Mouse (Mus musculus): ENCODE results near the gene Ccdc62. TPM values are rescaled to one million over a fixed set of nuclear protein-coding genes. Genes with fewer than 3 reads are reported as not detected.

The Ccdc62 gene
- 3.0 and 4.9 TPM in 2 replicates for polyA plus RNA-seq (2015; fragmentation: Nextera tagmentation; extraction: Ambion mirVana)

GRCm38 (mm10) chr5:123930508-123930989 is at the start of gene Ccdc62:
TSS of gene Ccdc62 (plus strand) at chr5:123930679.
- no peaks in the 10 kb centered on the region for H3K27me3 ChIP-seq (replicated peaks; ENCODE audit: control insufficient read depth, insufficient read depth, low read length)
- H3K9ac ChIP-seq (replicated peaks; ENCODE audit: low read depth, low read length) = peak within 1 kb of the TSS; percentile 97
- WGBS = under 1% methylated on average over 56 of the region's 56 CpGs
- H3K36me3 ChIP-seq (ENCODE audit: control insufficient read depth, insufficient read depth) = peaks cover 18% of the 10 kb centered on the region
- H3K4me1 ChIP-seq (replicated peaks; ENCODE audit: control insufficient read depth, insufficient read depth, low read length) = peaks cover 8% of the 10 kb centered on the region
- peak within 1 kb of the TSS; percentile 76 for H3K4me3 ChIP-seq (replicated peaks; ENCODE audit: low read length)
- no peaks in the 10 kb centered on the region for H3K9me3 ChIP-seq (ENCODE audit: control insufficient read depth, low read length)
- peak within 1 kb of the TSS; percentile 90 for H3K27ac ChIP-seq (ENCODE audit: low read length)
- peak; percentile 99 for ATAC-seq
- H3K4me2 ChIP-seq (ENCODE audit: low read length) = peak within 1 kb of the TSS; percentile 86

- 81% methylated on average over 14 of the region's 14 CpGs for WGBS
- Histone ChIP-seq H3K4me3 (replicated peaks; ENCODE audit: low read length) (no peak overlapping the region), H3K4me2 (ENCODE audit: low read length) (no peak overlapping the region), H3K27ac (ENCODE audit: low read length) (no peak overlapping the region), H3K9ac (replicated peaks; ENCODE audit: low read depth, low read length) (no peak overlapping the region), H3K9me3 (ENCODE audit: control insufficient read depth, low read length) (no peaks in the 10 kb centered on the region), H3K27me3 (replicated peaks; ENCODE audit: control insufficient read depth, insufficient read depth, low read length) (no peaks in the 10 kb centered on the region), H3K4me1 (replicated peaks; ENCODE audit: control insufficient read depth, insufficient read depth, low read length) (no peaks in the 10 kb centered on the region), H3K36me3 (ENCODE audit: control insufficient read depth, insufficient read depth) (no peaks in the 10 kb centered on the region)
- ATAC-seq = no peak
Observed at GRCm38 (mm10) chr5:123880778-123881177, 49.7 kb upstream of the Ccdc62 start.

GRCm38 (mm10) chr5:123883891-123884290 is 46.6 kb upstream of the Ccdc62 start:
- Histone ChIP-seq H3K4me2 (ENCODE audit: low read length) (no peak overlapping the region), H3K36me3 (ENCODE audit: control insufficient read depth, insufficient read depth) (no peaks in the 10 kb centered on the region), H3K9me3 (ENCODE audit: control insufficient read depth, low read length) (no peaks in the 10 kb centered on the region), H3K4me1 (replicated peaks; ENCODE audit: control insufficient read depth, insufficient read depth, low read length) (no peaks in the 10 kb centered on the region), H3K27me3 (replicated peaks; ENCODE audit: control insufficient read depth, insufficient read depth, low read length) (no peaks in the 10 kb centered on the region), H3K4me3 (replicated peaks; ENCODE audit: low read length) (no peak overlapping the region), H3K9ac (replicated peaks; ENCODE audit: low read depth, low read length) (no peak overlapping the region), H3K27ac (ENCODE audit: low read length) (no peak overlapping the region)
- WGBS = 80% methylated on average over 7 of the region's 7 CpGs
- no peak for ATAC-seq

DNA sequence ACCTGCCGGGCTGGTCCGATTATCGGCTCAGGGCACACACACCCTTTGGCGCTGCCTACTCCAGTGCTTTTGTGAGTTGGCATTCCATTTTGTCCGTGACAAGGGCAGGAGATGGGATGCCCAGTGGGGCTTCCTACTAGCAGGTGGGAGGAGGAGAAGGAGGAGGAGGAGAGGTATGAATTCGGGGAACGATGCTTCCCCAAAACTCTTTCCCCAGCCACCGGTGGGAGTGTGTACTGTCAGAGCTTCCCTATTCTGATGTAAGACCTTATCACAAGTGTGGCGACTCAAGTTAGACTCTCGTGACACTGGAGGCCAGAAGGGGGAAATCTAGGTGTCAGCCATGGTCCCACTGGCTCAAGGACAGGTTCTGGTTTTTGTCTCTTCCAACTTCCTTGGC is 46.1 kb upstream of the Ccdc62 start:
- Histone ChIP-seq H3K9me3 (ENCODE audit: control insufficient read depth, low read length) (no peaks in the 10 kb centered on the region), H3K27ac (ENCODE audit: low read length) (no peak overlapping the region), H3K4me3 (replicated peaks; ENCODE audit: low read length) (no peak overlapping the region), H3K36me3 (ENCODE audit: control insufficient read depth, insufficient read depth) (no peaks in the 10 kb centered on the region), H3K27me3 (replicated peaks; ENCODE audit: control insufficient read depth, insufficient read depth, low read length) (no peaks in the 10 kb centered on the region), H3K9ac (replicated peaks; ENCODE audit: low read depth, low read length) (no peak overlapping the region), H3K4me1 (replicated peaks; ENCODE audit: control insufficient read depth, insufficient read depth, low read length) (no peaks in the 10 kb centered on the region), H3K4me2 (ENCODE audit: low read length) (no peak overlapping the region)
- WGBS = 81% methylated on average over 10 of the region's 10 CpGs
- no peak for ATAC-seq

GRCm38 (mm10) chr5:123886365-123886764 is 44.1 kb upstream of the Ccdc62 start:
- 80% methylated on average over 3 of the region's 3 CpGs for WGBS
- no peak overlapping the region for H3K4me2 ChIP-seq (ENCODE audit: low read length)

GRCm38 (mm10) chr5:123890312-123890711 is 40.2 kb upstream of the Ccdc62 start:
- H3K27me3 ChIP-seq (replicated peaks; ENCODE audit: control insufficient read depth, insufficient read depth, low read length) = no peaks in the 10 kb centered on the region
- no peaks in the 10 kb centered on the region for H3K9me3 ChIP-seq (ENCODE audit: control insufficient read depth, low read length)
- ATAC-seq = no peak
- no peaks in the 10 kb centered on the region for H3K4me1 ChIP-seq (replicated peaks; ENCODE audit: control insufficient read depth, insufficient read depth, low read length)
- no peak overlapping the region for H3K4me2 ChIP-seq (ENCODE audit: low read length)
- no peak overlapping the region for H3K9ac ChIP-seq (replicated peaks; ENCODE audit: low read depth, low read length)
- WGBS = 74% methylated on average over 2 of the region's 2 CpGs
- H3K36me3 ChIP-seq (ENCODE audit: control insufficient read depth, insufficient read depth) = no peaks in the 10 kb centered on the region
- H3K4me3 ChIP-seq (replicated peaks; ENCODE audit: low read length) = no peak overlapping the region
- H3K27ac ChIP-seq (ENCODE audit: low read length) = no peak overlapping the region

More at GRCm38 (mm10) chr5:123886365-123886764, 44.1 kb upstream of the Ccdc62 start:
- no peaks in the 10 kb centered on the region for H3K9me3 ChIP-seq (ENCODE audit: control insufficient read depth, low read length)
- H3K27me3 ChIP-seq (replicated peaks; ENCODE audit: control insufficient read depth, insufficient read depth, low read length) = no peaks in the 10 kb centered on the region
- ATAC-seq = no peak
- H3K9ac ChIP-seq (replicated peaks; ENCODE audit: low read depth, low read length) = no peak overlapping the region
- no peak overlapping the region for H3K4me3 ChIP-seq (replicated peaks; ENCODE audit: low read length)
- no peaks in the 10 kb centered on the region for H3K4me1 ChIP-seq (replicated peaks; ENCODE audit: control insufficient read depth, insufficient read depth, low read length)
- H3K27ac ChIP-seq (ENCODE audit: low read length) = no peak overlapping the region
- H3K36me3 ChIP-seq (ENCODE audit: control insufficient read depth, insufficient read depth) = no peaks in the 10 kb centered on the region

- Histone ChIP-seq H3K36me3 (ENCODE audit: control insufficient read depth, insufficient read depth) (no peaks in the 10 kb centered on the region), H3K4me2 (ENCODE audit: low read length) (no peak overlapping the region), H3K27ac (ENCODE audit: low read length) (no peak overlapping the region), H3K4me1 (replicated peaks; ENCODE audit: control insufficient read depth, insufficient read depth, low read length) (no peaks in the 10 kb centered on the region), H3K27me3 (replicated peaks; ENCODE audit: control insufficient read depth, insufficient read depth, low read length) (no peaks in the 10 kb centered on the region), H3K9ac (replicated peaks; ENCODE audit: low read depth, low read length) (no peak overlapping the region), H3K9me3 (ENCODE audit: control insufficient read depth, low read length) (no peaks in the 10 kb centered on the region), H3K4me3 (replicated peaks; ENCODE audit: low read length) (no peak overlapping the region)
- ATAC-seq = no peak
- 80% methylated on average over 5 of the region's 5 CpGs for WGBS
Observed at GRCm38 (mm10) chr5:123890987-123891386, 39.5 kb upstream of the Ccdc62 start.

- Histone ChIP-seq H3K9me3 (ENCODE audit: control insufficient read depth, low read length) (no peaks in the 10 kb centered on the region), H3K27me3 (replicated peaks; ENCODE audit: control insufficient read depth, insufficient read depth, low read length) (no peaks in the 10 kb centered on the region), H3K36me3 (ENCODE audit: control insufficient read depth, insufficient read depth) (no peaks in the 10 kb centered on the region), H3K4me3 (replicated peaks; ENCODE audit: low read length) (no peak overlapping the region), H3K9ac (replicated peaks; ENCODE audit: low read depth, low read length) (no peak overlapping the region), H3K4me1 (replicated peaks; ENCODE audit: control insufficient read depth, insufficient read depth, low read length) (no peaks in the 10 kb centered on the region), H3K27ac (ENCODE audit: low read length) (no peak overlapping the region), H3K4me2 (ENCODE audit: low read length) (peak overlapping the region; percentile 21; the same call in 1 of the 2 replicates)
- ATAC-seq = no peak
- WGBS = 41% methylated on average over 6 of the region's 6 CpGs
Observed at GRCm38 (mm10) chr5:123891669-123892068, 38.8 kb upstream of the Ccdc62 start.

DNA sequence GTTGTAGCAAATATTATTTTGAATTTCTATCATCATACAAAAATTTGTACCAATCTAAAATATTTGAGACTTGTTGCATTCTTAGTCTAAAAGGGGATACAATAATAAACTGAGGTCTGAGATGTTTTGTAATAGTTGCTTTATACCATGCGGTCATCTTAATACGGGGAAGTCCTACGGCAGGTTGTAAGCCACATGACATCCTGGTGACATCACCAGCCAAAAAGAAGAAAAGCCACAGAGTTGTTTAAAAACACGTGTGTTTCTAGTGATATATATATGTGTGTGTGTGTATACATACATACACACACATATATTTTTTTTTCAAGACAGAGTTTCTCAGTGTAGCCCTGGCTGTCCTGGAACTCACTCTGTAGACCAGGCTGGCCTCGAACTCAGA is 37.0 kb upstream of the Ccdc62 start:
- WGBS = 94% methylated on average over 5 of the region's 5 CpGs
- no peaks in the 10 kb centered on the region for H3K9me3 ChIP-seq (ENCODE audit: control insufficient read depth, low read length)

GRCm38 (mm10) chr5:123896395-123896794 is 34.1 kb upstream of the Ccdc62 start:
- WGBS = 87% methylated on average over 11 of the region's 11 CpGs

More for the DNA sequence above, 37.0 kb upstream of the Ccdc62 start:
- Histone ChIP-seq H3K9ac (replicated peaks; ENCODE audit: low read depth, low read length) (no peak overlapping the region), H3K27ac (ENCODE audit: low read length) (no peak overlapping the region), H3K4me3 (replicated peaks; ENCODE audit: low read length) (no peak overlapping the region), H3K27me3 (replicated peaks; ENCODE audit: control insufficient read depth, insufficient read depth, low read length) (no peaks in the 10 kb centered on the region), H3K4me1 (replicated peaks; ENCODE audit: control insufficient read depth, insufficient read depth, low read length) (no peaks in the 10 kb centered on the region), H3K36me3 (ENCODE audit: control insufficient read depth, insufficient read depth) (no peaks in the 10 kb centered on the region), H3K4me2 (ENCODE audit: low read length) (no peak overlapping the region)
- no peak for ATAC-seq

More at GRCm38 (mm10) chr5:123896395-123896794, 34.1 kb upstream of the Ccdc62 start:
- no peaks in the 10 kb centered on the region for H3K36me3 ChIP-seq (ENCODE audit: control insufficient read depth, insufficient read depth)
- H3K4me1 ChIP-seq (replicated peaks; ENCODE audit: control insufficient read depth, insufficient read depth, low read length) = no peaks in the 10 kb centered on the region
- H3K9me3 ChIP-seq (ENCODE audit: control insufficient read depth, low read length) = no peaks in the 10 kb centered on the region
- H3K4me2 ChIP-seq (ENCODE audit: low read length) = no peak overlapping the region
- no peak for ATAC-seq
- H3K4me3 ChIP-seq (replicated peaks; ENCODE audit: low read length) = no peak overlapping the region
- H3K27me3 ChIP-seq (replicated peaks; ENCODE audit: control insufficient read depth, insufficient read depth, low read length) = no peaks in the 10 kb centered on the region
- no peak overlapping the region for H3K27ac ChIP-seq (ENCODE audit: low read length)
- no peak overlapping the region for H3K9ac ChIP-seq (replicated peaks; ENCODE audit: low read depth, low read length)
